Mouse (Mus musculus): ENCODE data around the gene Gm10260.

The Gm10260 gene

DNA sequence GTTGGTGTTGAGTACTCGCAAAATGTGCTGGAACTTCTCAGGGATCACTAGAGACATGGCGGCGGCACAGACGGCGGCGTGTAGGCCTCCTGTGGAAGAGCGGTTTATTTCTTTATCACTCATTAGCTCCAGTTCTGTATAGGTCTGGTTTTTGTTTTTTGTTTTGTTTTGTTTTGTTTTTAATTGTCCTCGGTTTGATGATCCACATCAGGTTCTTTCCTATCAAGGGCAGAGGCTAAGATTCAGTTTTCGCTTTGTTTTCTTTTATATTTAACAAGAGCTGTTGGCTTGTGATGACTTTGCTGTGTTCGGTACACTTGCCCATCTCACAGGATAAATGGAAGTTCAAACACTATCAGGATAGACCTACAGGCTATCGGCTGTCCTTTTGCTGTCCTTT, at the start of gene Gm10260:
Gene Gm10260, minus strand, starts transcription at position 101 of the 400 bp plus-strand sequence.
- no peak for DNase-seq (ENCODE audit: low spot score)

DNA sequence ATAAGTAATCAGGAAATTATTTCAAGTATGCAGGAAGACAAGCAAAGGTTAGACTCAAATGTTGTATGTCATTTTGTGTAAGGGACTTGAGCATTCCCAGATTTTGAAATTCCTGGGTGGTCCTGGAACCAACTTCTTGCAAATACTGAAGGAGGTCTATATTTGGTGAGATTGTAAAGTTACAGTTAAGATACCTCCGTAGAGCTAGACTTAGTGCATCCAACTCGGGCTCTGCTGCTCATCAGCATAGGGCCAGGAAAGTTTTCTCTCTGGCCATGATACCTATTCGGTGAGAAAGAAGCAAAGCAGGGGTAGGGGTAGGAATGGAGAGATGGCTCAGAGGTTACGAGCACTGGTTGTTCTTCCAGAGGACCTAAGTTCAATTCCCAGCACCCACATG, 49.4 kb upstream of the Gm10260 start:
- DNase-seq (ENCODE audit: low spot score), result no peak

DNA sequence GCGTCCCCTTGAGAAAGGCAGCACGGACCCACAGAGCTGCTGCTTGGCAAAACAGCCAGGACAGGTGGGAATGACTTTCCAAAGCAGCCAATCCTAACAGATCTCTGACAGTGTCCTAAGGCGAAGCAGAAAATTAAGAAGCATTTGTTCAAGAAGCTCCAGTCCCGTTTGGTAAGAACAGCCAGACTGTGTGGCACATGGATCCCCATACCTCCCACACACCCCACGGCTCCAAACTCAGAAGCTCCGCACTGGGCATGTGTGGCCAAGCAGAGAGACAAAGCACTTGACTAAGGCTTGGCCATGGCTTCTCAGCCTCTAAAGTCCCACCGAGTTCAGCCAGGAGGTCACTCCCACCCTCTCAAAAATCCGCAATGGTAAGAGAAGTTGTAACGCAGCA, 45.5 kb upstream of the Gm10260 start:
- no peak for DNase-seq (ENCODE audit: low spot score)

DNA sequence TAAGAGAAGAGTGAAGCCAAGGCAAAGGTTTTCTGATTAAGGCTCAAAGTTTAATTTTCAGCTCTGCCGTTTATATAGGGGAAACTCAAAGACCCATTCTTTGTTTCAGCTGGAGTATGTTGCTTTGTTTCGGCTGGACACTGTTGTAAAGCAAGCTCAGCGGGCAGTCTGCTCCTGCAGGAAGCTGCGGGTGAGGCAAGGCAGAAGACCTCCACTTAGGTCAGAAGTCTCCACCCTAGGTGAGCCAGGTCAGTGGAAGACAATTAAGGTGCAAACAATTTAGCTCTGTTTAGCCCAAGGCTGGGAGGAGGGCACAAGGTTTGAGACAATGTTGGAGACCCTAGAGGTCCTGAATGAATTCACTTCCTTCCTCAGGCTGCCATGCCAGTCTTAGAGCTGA, 42.0 kb upstream of the Gm10260 start:
- no peak for DNase-seq (ENCODE audit: low spot score)

DNA sequence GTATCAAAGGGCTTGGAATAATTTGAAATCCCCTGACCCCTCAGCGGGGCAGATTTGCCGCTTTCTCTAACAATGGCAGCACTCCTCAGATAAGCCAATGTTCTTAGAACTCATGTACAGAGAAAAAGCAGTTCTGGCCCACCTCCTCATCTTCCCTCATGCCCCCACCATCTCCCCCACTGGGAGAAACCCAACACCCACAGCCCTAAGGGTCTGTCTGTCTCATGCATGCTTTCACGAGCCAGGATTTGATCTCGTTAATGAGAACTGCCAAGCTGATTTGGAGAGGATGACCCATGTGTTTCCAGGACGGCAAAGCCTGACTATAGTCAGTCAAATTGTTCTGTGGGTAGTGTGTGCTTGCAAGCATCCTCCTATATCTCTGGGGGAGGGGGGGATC, 37.0 kb upstream of the Gm10260 start:
- DNase-seq (ENCODE audit: low spot score), result no peak

DNA sequence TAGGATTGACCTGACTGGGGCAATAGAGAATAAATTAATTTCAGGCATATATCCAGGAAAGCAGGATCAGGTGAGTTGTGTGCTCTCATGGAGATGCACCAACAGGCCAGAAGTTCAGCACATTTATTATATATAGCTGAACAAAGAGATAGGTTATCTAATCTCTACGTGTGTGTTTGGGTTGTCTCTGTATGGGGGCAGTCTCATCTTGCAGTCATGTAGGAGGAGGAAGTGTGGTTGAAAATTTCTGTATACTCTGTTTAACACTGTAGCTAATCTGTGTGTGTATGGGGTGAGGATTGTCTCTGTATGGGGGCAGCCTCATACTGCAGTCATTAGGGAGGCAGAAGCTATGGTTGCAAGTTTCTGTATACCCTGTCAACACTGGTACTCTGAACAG, 34.3 kb upstream of the Gm10260 start:
- no peak for DNase-seq (ENCODE audit: low spot score)

DNA sequence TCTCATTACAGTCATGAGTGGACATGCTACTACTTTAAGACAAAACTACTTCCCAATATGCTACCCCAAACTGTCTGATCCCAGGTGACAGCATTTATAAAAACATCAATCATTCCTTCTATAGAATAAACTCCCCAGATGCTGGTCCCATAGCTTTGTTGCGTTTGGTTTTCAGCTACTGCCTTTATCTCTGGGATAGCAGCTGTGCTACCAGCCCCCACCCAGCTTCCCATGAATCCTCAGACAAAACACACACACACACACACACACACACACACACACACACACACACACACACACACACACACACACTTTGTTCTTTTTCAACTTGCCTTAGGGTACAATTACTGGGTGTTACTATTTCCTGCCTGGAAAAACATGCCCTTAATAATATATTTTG, 33.5 kb upstream of the Gm10260 start:
- no peak for DNase-seq (ENCODE audit: low spot score)

DNA sequence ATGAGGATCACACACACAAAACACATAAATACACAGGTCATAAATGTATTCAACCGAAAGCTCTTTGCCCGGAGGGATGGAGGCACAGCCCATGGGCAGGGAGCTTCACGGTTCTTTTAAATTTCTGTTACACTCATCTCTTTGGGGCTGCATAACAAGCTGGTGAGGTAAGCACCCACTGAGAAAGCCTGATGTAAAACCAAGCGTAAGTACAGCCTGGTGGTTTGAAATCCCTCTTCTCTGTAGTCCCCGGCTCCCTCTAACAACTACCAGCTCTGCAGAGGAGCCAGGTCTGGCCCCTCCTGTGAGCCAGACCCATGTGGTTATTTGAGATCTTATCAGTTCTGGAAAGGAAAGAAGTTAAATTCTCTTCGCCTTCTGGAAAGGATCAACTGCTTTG, 31.2 kb upstream of the Gm10260 start:
- no peak for DNase-seq (ENCODE audit: low spot score)

DNA sequence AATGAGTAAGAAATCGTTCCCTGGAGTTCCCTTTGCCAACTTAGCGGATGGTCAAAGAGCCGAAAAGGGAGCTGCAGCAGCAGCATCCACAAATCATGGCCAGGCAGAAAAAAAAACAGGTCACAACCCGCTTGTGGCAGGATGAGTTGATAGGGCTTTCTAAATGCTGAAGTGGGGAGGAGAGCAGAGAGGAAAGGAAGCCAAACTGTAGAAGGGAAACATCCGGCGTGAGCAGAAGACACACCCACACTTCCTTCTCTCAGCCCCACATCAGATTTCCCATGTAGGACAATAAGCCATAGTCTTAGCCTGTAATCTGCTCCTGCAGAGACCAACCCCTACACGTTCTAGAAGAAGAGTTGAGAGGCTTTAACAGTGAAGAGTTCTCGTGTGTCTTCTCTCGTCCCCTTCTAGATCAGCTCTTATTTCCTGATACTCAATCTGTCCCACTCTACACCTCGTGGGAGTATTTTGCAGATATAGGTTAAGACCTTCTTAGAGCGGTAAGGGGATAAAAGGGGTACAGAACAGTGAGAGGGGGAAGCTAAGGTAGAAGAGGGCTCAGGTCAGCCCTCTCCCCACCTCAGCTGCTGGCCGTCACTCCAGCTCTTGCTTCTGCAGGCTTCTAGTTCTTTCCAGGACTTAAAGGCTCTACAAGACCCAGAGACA, 29.5 kb upstream of the Gm10260 start:
- DNase-seq (ENCODE audit: low spot score), result no peak

DNA sequence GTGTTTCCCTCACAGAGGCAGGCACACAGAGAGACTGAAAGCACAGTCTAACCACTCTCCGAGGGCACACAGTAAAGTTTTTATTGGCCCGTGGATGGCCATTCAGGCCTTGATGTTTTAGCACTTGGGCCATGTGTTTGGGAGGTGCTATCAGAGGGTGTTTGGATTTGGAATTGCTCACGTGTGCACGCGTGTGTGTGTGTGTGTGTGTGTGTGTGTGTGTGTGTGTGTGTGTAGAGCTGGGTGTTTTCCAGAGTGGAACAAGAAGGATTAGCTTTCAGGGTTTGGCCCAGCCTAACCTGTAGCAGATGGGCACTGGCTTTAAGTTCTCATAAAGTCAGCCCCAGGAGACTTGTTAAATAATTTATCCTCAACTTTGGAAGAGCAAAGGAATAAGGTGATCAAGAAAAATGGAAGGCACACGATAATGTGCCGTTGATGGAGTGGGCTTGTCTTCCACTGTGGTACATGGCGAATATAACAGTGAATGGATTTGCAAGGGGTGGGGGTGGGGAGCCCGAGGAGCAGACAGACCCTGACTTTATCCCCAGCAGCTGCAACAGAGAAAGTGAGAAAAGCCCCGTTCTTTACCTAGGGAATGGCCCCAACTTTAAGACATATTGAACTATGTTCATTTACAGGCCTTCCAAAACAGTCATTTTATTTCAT, 24.9 kb upstream of the Gm10260 start:
- no peak for DNase-seq (ENCODE audit: low spot score)

DNA sequence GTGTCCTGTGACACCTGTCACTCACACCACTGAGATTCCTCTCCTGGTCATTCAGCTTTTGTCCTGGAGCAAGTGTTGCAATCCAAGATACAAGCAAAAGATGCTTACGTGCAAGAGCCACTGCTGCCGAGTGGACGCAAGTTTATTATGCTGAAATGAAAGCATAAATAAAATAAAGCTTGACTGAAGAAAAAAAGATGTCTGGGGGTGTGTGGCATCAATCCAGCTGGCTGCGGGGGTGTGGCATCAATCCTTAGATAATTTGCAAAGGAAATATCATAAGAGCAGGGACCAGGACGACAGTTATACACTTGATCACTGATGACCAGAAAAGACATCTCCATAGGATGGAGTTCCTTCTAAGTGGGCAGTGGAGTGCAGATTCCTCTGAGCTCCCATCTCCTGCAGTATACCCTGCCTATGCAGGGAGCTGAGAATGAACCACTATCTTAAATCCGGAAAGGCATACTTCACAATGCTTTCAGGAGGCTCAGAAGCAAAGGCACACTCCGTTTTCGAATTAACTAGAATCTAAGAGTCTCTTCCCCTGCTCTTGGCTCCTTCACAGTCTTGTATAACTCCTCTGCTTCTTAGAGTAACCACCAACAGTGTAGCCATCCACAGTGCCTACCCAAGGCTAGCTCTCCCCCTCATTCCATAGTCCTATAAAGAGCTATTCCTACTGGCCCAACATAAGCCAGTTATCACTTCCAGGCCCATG, 23.2 kb upstream of the Gm10260 start:
- no peak for DNase-seq (ENCODE audit: low spot score)

DNA sequence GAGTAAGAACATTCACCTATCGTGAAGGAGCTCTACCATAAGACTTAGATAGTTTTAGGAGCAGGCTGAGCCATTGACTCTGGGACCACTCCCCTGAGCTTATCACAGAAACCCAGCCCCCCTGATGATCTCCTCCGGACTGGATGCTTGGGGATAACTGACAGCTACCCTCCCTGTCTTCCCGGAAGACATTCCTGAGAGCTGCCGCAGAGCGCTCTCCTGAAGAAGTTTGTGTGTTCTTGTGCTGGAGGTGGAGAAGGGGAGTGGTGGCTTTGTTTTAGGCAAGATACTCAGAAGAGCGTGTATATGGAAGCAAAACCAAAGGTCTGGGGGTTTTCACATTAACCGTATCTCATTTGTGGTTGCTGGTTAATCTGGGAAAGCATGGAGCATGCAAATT, 21.6 kb upstream of the Gm10260 start:
- no peak for DNase-seq (ENCODE audit: low spot score)

DNA sequence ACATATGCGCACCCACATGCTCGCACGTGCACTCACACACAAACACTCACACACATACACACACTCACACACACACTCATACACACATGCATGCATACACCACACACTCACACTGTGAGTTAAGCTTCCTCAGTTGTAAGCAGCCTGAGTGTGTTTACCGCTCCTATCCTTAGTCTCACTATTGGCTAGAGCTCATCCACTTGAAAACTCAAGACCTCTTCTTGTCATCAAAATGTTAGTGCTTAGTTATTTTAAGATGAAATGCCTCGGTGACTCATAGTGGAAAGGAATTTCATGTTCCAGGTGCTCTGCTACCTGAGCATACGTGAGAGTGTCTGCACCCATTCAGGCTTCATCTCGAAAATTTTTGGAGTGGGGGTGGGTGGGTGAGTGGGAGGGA, 21.2 kb upstream of the Gm10260 start:
- no peak for DNase-seq (ENCODE audit: low spot score)

DNA sequence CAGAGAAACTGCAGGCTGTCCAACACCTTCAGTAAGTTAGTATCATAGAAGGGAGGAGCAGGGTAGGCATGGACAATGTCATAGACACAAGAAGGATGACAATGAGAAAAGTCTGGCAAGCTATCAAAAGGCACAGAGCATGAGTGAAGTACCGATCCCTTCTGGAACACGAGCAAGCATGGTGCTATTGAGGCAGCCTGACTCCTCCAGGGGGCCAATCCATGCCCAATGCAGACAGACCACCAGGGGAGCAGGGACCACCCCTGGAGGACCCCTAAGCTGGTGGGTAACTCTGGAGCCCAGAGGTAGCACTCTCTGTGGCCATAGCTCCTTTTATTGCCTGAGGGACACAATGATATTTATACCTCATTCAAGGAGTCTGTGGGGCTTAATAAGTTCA, 20.1 kb upstream of the Gm10260 start:
- DNase-seq (ENCODE audit: low spot score), result no peak

DNA sequence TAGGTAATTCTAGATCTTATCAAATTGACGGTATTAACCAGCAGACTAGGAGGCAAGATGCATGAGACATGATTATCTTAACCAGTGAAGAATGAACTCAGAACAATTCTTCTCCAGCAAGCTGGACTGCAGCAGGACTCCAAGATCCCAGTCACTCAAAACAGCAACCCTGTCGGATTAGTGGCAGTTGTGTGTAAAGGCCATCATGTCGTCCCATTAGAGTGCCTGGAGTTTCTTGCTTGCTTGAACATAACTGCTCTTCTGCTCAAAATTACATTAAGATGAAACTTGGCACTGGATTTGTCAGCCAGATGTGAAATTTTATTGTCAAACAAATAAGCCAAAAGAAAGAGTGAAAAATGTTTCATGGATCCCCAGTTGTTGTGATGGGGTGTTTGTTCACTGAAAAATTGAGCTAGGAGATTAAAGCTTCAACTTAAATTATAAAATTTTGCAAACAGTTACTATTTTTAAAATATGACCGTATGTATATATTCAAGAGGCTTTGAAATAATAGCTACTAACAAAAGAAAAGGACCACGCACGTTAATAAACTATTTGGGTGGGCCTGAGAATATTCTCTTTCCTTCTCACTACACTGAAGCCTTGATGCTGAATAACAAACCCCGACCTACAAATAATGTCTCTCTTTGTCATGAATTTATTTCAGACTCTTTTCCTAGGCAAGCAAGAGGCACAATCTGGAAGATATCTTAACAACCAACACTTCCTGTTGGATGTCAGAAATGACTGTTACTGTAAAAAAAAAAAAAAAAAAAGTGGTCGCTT, 19.4 kb upstream of the Gm10260 start:
- no peak for DNase-seq (ENCODE audit: low spot score)

DNA sequence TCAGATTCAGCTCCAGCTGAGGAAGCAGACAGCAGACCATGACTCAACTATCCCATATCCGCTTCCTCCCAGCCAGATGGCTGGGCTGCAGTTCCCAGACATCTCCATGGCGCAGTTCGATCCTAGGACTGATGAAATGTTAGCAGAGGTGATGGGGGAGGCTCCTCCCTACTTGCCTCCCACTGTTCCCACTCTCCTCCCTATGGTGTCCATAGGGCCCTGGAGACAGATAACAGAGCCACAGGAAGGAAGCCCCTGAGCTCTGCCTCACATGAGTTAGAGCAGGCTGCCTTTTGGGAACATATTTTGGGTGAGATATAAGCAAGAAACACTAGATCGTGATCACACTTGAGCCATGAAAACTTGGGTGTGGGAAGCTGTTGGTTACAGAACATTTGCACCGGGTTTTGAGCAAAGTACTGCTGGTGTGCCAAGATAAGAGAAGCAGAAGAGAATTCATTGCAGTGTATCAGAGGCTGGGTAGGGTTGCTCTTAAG, 18.3 kb upstream of the Gm10260 start:
- DNase-seq (ENCODE audit: low spot score), result peak; percentile 25

DNA sequence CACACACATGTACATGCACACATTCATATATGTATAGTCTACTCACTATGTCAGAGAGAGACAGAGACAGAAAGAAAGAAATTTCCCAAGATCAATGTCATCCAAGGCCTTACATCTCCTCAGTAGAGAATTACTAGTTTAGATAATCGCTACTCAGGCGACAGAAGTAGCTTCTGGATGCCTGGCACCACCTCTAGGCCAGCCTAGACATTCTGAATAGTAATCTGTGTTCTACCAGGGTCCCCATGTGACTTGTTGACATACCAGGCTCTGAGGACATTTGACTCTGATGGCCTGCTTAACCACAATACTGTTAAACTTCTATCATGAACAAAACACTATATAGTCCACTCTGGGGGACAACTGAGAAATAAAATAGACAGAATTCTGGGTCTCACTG, 17.2 kb upstream of the Gm10260 start:
- DNase-seq (ENCODE audit: low spot score), result no peak

DNA sequence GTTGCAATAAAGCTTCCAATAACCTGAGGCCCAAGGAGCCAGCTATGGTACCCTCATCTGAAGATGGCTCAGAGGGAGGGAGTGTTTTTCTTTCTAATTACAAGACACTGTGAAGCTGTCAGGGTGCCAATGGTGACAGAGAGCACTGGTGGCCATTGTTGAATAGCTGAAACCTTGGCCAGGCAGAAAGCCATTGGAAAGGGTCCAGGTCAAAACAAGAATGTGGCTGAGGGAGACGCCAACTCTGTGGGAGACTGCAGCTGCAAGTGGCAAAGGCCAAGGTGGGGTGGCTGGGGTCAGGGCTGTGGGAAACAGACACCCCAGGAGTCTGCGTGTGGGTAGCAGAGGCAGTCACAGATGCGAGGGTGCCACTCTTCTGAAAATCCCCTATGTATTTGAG, 16.3 kb upstream of the Gm10260 start:
- peak; percentile 35 for DNase-seq (ENCODE audit: low spot score)

DNA sequence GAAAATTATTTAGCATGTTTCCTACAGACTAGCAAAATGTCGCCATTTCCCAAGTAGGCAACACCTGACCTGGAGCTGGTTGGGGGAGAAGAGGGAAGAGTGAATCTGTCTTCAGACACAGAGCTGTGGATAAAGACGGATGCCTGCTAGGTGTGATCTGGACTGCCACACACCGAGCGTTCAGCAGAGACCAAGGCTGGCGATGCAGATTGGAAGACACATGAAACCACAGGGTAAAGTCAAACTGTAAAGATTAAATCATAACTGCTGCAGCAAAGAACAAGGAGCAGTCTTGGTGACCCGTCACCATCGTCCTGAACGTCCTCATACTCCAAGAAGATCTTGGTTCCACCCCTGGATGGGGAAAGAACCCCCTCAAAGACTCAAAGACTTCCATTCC, 15.5 kb upstream of the Gm10260 start:
- DNase-seq (ENCODE audit: low spot score), result no peak

DNA sequence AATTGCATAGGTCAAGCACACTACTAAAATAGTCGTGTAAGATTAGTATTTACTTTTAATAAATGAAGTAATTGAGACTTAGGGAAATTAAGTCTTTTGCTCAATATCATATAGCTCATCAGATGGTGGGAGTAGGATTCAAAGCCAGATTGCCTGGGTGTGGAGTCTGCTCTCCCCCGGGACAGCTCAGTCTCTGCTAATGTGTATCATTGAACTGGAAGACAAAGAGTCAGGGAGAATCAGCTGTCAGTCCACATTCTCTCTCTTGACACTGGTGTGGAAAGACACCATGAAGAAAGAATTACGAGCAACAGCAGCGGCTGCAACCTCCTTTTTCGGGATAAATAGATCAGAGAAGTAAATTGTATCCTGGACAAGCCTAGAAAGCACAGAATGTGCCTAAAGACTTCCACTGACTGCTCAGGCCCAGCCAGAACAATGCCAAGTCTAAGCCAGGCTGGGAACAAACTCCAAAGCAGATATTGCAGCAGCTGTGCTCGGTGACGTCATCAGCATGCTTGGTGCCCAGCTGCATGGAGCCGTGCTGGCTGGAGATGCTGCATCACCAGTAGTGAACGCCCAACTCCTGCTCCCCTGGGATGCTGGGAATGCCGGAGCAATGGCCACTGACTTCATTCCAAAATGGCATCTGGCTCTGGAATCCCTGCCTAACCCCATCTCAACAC, 14.5 kb upstream of the Gm10260 start:
- DNase-seq (ENCODE audit: low spot score), result peak; percentile 58

DNA sequence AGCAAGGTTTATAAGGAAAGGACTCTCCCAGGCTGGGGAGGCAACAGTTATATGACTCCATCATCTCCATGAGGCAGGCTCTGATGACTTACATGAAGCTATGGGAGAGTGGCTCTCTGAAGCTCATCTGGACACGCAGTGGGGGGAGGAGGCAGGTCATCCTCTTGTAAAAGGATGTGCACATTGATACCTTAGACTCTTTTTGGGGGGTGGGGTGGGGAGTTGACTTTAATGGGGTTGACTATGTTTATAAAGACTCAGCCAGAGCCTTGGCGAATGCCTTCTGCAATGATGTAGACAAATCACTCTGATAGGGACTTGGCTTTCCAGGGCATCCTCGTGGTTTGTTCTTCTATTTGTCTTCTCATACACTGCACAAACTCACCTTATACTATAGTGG, 8.8 kb upstream of the Gm10260 start:
- no peak for DNase-seq (ENCODE audit: low spot score)

DNA sequence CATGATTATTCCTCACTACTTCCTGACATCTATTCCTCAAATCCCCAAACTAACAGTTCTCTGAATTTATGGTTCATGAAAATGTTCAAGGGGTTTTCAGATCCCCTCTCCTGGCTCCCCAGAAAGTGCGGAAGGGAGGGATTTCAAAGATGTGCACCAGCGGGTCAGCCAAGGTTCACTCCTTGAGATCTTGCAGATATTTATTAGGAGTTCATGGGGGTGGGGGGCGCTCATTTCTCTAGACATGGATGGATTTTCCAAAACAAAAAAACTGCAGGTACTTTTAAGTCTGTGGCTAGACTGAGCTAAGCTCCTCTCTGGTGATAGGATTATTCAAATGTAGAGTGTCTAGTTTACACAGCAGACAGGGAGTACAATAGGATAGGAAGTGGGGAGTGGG, 8.4 kb upstream of the Gm10260 start:
- no peak for DNase-seq (ENCODE audit: low spot score)
